Mouse (Mus musculus): Measurements from ENCODE around the gene Riok2.

Gene Riok2

DNA sequence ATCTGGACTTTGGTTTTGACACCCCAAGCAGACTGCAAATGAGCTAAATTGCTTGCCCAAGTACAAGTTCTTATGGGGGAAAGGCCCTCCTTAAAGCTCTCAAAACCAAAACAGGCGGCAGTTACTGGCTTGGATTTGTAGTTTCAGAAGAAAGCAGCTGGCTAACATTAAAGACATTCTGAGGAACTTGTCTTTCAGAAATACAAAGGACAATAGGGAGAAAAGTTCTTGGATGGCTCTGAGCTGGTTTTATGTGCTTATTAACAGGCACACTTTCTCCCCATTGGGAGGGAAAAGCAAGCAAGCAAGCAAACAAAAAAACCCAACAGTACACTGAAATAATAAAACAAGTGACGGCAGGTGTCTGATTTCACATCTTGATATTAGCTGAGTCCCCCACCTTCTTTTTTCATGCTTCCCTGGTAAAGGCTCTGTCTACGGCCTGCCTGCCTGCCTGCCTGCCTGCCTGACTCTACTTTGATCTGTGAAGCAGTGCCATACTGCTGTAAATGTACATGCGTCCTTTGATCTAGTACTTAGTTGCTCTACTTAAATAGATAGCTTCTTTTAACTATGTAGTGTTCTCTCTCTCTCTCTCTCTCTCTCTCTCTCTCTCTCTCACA is 67.9 kb downstream of the Riok2 start:
- H3K9me3 ChIP-seq (ENCODE audit: low read length), result no peaks in the 10 kb centered on the region
- H3K36me3 ChIP-seq (ENCODE audit: insufficient read depth, low read length), result no peaks in the 10 kb centered on the region
- no peak overlapping the region for H3K4me3 ChIP-seq (replicated peaks; ENCODE audit: low read length)
- H3K4me1 ChIP-seq (replicated peaks; ENCODE audit: low read depth, low read length), result peaks cover 40% of the 10 kb centered on the region
- H3K27me3 ChIP-seq (ENCODE audit: insufficient read depth, low read length), result no peaks in the 10 kb centered on the region
- no peak for TF ChIP-seq CTCF (conservative IDR thresholded peaks at IDR 0.05; ENCODE audit: low read length)
- no peak for TF ChIP-seq NANOG (IDR thresholded peaks at IDR 0.05; ENCODE audit: borderline replicate concordance, low read length)
- TF ChIP-seq POU5F1 (IDR thresholded peaks at IDR 0.05; ENCODE audit: borderline replicate concordance, low read length), result no peak

DNA sequence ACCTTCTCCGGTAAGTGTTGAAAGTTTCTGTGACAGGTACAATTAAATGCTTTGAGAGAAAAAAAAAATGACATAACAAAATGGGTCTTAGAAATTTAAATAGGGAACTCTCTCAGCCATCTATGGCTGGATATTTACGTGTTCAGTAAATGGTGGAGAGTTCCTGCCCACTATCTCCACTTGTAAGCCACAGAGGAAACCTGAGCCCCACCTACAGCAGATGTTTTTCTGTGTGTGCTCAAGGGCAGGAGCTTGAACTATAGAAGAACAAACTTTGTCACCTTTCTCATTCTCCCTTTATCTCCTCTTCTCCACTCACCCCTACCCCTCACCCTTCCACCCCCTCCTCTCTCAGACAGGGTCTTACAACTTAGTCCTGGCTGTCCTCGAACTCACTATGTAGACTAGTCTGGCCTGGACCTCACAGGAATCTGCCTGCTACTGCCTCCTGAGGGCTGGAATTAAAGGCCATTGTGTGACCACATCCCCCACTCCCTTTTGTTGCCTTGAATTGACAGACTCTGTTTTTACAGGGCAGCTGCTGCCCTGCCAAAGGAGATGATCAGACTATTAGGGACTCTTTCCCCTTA is 70.3 kb downstream of the Riok2 start:
- Histone ChIP-seq H3K4me1 (replicated peaks; ENCODE audit: low read depth, low read length) (peaks cover 57% of the 10 kb centered on the region), H3K4me3 (replicated peaks; ENCODE audit: low read length) (no peak overlapping the region), H3K27me3 (ENCODE audit: insufficient read depth, low read length) (no peaks in the 10 kb centered on the region), H3K36me3 (ENCODE audit: insufficient read depth, low read length) (no peaks in the 10 kb centered on the region), H3K9me3 (ENCODE audit: low read length) (no peaks in the 10 kb centered on the region)
- TF ChIP-seq POU5F1 (IDR thresholded peaks at IDR 0.05; ENCODE audit: borderline replicate concordance, low read length) (no peak), CTCF (conservative IDR thresholded peaks at IDR 0.05; ENCODE audit: low read length) (no peak), NANOG (IDR thresholded peaks at IDR 0.05; ENCODE audit: borderline replicate concordance, low read length) (no peak)
